10 mouse cellular contexts compared by ENCODE assay signal in the genomic region with DNA sequence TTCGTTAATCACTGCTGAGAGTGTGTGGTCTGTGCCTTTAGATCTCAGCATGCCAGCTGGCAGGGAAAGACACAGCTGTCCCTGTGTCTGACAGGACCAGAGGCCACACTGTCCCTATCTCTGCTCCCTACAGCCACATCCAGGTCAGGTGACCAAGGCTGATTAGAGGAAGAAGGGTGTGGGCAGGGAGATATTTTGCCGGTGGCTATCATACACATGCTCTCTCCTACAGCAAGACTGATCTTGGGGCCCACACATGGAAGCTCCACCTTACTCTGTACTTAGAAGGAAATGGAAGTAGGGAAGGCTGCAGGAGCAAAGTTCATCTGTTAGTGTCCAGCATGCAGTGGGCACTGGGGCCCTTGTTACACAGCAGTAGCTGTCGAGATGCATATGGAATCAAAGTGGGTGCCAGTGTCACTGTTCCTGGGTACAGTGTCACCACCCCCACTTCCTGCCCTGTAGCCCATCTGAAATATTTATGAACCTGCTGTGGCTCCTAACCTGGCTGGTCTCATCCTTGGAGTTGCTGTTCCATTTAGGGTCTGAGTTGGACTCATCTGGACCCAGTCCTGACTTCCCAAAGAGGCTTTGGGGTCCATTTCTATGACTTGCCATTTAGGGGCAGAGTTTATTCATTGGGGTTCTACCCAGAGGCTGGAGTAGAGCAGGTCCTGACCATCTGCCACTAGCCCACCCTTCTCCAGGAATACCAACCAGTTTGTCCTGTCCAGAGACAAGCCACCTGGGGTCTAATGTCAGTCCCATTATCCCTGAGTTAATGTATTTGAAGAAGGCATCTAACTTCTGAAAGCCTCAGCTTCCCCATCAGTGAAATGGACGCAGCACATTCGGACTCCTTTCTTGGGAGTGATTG. TPM values are rescaled to one million over a fixed set of nuclear protein-coding genes. Genes with fewer than 3 reads are reported as not detected.
DNase-seq lines count a peak whose midpoint lies in the region; ATAC-seq and TF ChIP-seq lines count a peak whose summit lies in the region.
"Had no signal": no experiment of that assay in that cellular context is flagged by ENCODE, and none has a peak within 500 bp of the region (broad histone marks: within the 10 kb centered on the region; RNA-seq: fewer than 3 reads in every experiment).

No protein-coding gene starts in this region.

- H3K4me3 ChIP-seq in G1E (ENCODE audit: low read depth, low read length): no peak overlapping the region

- no peaks in the 10 kb centered on the region for H3K36me3 ChIP-seq in G1E (replicated peaks)

- DNase-seq in heart, adult 8-10 months (ENCODE audit: low spot score): peak; percentile 19
- DNase-seq in heart, postnatal 4 days: no peak
- peak; percentile 4 for DNase-seq in G1E (ENCODE audit: low spot score)
- peak; percentile 54 for DNase-seq in induced T-regulatory cell, adult 2 months (ENCODE audit: low read depth)
- DNase-seq in naive thymus-derived CD4-positive, alpha-beta T cell, adult 2 months (ENCODE audit: low read depth): peak; percentile 24
- DNase-seq in left cerebral cortex, postnatal 25 days (ENCODE audit: low spot score in 2 of 2): no peak
- no peak for DNase-seq in left cerebral cortex, postnatal 4 days
- DNase-seq: cerebellum, adult 2 months; right cerebral cortex, postnatal 4 days had no signal

- no peak for TF ChIP-seq CTCF in G1E (IDR thresholded peaks at IDR 0.05; ENCODE audit: low read depth, low read length)

- peak; percentile 94 for ATAC-seq in G1E (ENCODE audit: extremely low read depth, insufficient number of reproducible peaks, low FRiP score, poor library complexity, severe bottlenecking)
- no peak for ATAC-seq in cerebellum, adult (ENCODE audit: insufficient number of reproducible peaks, low FRiP score, low TSS enrichment)

- peaks cover 12% of the 10 kb centered on the region for H3K4me1 ChIP-seq in G1E (ENCODE audit: insufficient read depth, low read depth, low read length)

- intact Hi-C loops in left cerebral cortex, postnatal 25 days (cut with DNase I): no loop called here
- intact Hi-C loops in left cerebral cortex, postnatal 4 days (cut with DNase I): no loop called here

- H3K9me3 ChIP-seq in G1E (replicated peaks): no peaks in the 10 kb centered on the region

- H3K27me3 ChIP-seq in G1E (ENCODE audit: insufficient read depth, low read length): peaks cover 12% of the 10 kb centered on the region; the same call in 1 of the 2 replicates

RNA-seq across cellular contexts. Expression of a gene that starts 38.2 kb away (rescaled TPM):
- total RNA-seq in heart, adult 8-10 months (2022): 10 to 100 TPM; 65.7 to 84.1 (median 79.2) TPM
- 100 to 1,000 TPM; 158 to 160 TPM for total RNA-seq in heart, postnatal 4 days (2021)
- 253 and 303 TPM in 2 replicates for total RNA-seq in G1E (2014; fragmentation: Nextera tagmentation)
- total RNA-seq in G1E (2017): 219 and 221 TPM in 2 replicates
- polyA plus RNA-seq in G1E (2012): 44.6 and 61.1 TPM in 2 replicates
- 10 to 100 TPM; 56.0 to 63.5 TPM for total RNA-seq in left cerebral cortex, postnatal 25 days (2021)
- total RNA-seq in left cerebral cortex, postnatal 4 days (2021): 100 to 1,000 TPM; 177 to 178 TPM

Comparison
In these comparisons a context has a peak if more than half of its experiments do, and no peak if none do; other contexts are left out.
1. DNase-seq: peak in heart, adult 8-10 months (single experiment), G1E (single experiment), induced T-regulatory cell, adult 2 months (single experiment) and naive thymus-derived CD4-positive, alpha-beta T cell, adult 2 months (single experiment); none in heart, postnatal 4 days (single experiment), left cerebral cortex, postnatal 25 days (0 of 2) and left cerebral cortex, postnatal 4 days (single experiment).